Mouse (Mus musculus) midbrain, embryonic 10.5 days (tissue): ENCODE measurements around the gene Gm10722. TPM values are rescaled to one million over a fixed set of nuclear protein-coding genes. Genes with fewer than 3 reads are reported as not detected.
"Not testable (repeated sequence)": the region's sequence is repeated elsewhere in the genome, so short reads cannot be mapped to it uniquely, and the experiment has no call there.

ENCODE experiments used
- DNase-seq: peaks from one replicate; pipeline ENCODE4 v3.0.0-alpha.2; 2017; ENCODE audit warnings: low spot score
- H3K27ac ChIP-seq: fragments of 300-500 bp; sonication (generic); replicated peaks from 2 replicates; pipeline ENCODE4 v1.5.1; 2016; ENCODE audit warnings: mild to moderate bottlenecking
- H3K27me3 ChIP-seq: fragments of 300-500 bp; sonication (generic); 2 replicates; pipeline ENCODE4 v1.6.1; 2016; ENCODE audit warnings: low read depth, mild to moderate bottlenecking; ENCODE audit not compliant: poor library complexity, severe bottlenecking
- H3K36me3 ChIP-seq: fragments of 300-500 bp; sonication (generic); 2 replicates; pipeline ENCODE4 v1.6.1; 2016; ENCODE audit warnings: mild to moderate bottlenecking, moderate library complexity
- H3K4me1 ChIP-seq: fragments of 300-500 bp; sonication (generic); 2 replicates; pipeline ENCODE4 v1.6.1; 2016
- H3K4me3 ChIP-seq: fragments of 300-500 bp; sonication (generic); 2 replicates; pipeline ENCODE4 v1.5.1; 2016; ENCODE audit warnings: mild to moderate bottlenecking, moderate library complexity
- H3K9me3 ChIP-seq: fragments of 300-500 bp; sonication (generic); replicated peaks from 2 replicates; pipeline ENCODE4 v1.6.1; 2016; ENCODE audit warnings: mild to moderate bottlenecking
- WGBS: fragments of 180-500 bp; shearing (Covaris S2); methylation state at CpG from one replicate; pipeline ENCODE4 v1.1.7; 2016; 5-methylcytosine and 5-hydroxymethylcytosine counted together
- microRNA-seq: library from miRNA; unstranded; fragments of <30 nt; microRNA quantifications from one replicate; pipeline ENCODE4, GENCODE M21; 2017
- polyA plus RNA-seq: library from polyadenylated mRNA; unstranded; fragments of >200 nt; fragmentation: Nextera tagmentation; extraction: Ambion mirVana; gene quantifications from 2 replicates; pipeline ENCODE4 v1.2.1, GENCODE M21; 2016

Gene Gm10722
- polyA plus RNA-seq, 1 experiment from 2014 or later = not detected

GRCm38 (mm10) chr9:3030677-3031318, 30.1 kb downstream of the Gm10722 start:
- not testable (repeated sequence) for H3K36me3 ChIP-seq, H3K4me1 ChIP-seq, H3K4me3 ChIP-seq, H3K9me3 ChIP-seq, H3K27me3 ChIP-seq, H3K27ac ChIP-seq
- 60% methylated on average over 2 of the region's 10 CpGs for WGBS
- peak; percentile 95 for DNase-seq

- H3K9me3 ChIP-seq, DNase-seq, H3K27ac ChIP-seq, H3K27me3 ChIP-seq, H3K4me1 ChIP-seq, H3K36me3 ChIP-seq, H3K4me3 ChIP-seq: not testable (repeated sequence)
- WGBS = 87% methylated on average over 1 of the region's 8 CpGs
Observed at GRCm38 (mm10) chr9:3034299-3034698, 33.6 kb downstream of the Gm10722 start, which contains the start of gene Gm17535. Gene Gm17535 (plus strand): TSS chr9:3034599.

- not testable (repeated sequence) for H3K4me1 ChIP-seq, H3K36me3 ChIP-seq, DNase-seq, H3K4me3 ChIP-seq, H3K27ac ChIP-seq, H3K27me3 ChIP-seq, H3K9me3 ChIP-seq
- WGBS = 84% methylated on average over 8 of the region's 8 CpGs
Observed at GRCm38 (mm10) chr9:3036577-3036976, 35.9 kb downstream of the Gm10722 start, which contains the start of gene Gm10715. Gene Gm10715 (plus strand): TSS chr9:3036877.

- not testable (repeated sequence) for H3K4me1 ChIP-seq, DNase-seq, H3K4me3 ChIP-seq, H3K27ac ChIP-seq, H3K36me3 ChIP-seq, H3K27me3 ChIP-seq
- WGBS = 60% methylated on average over 4 of the region's 4 CpGs
- peaks cover 19% of the 10 kb centered on the region for H3K9me3 ChIP-seq
Observed at GRCm38 (mm10) chr9:3038161-3038560, 37.4 kb downstream of the Gm10722 start.

Small RNA genes within 50 kb of the gene (microRNA-seq; reads per million reads assigned to microRNA genes)
- gene Mir101c = not detected

Other genes with a start within 250 kb of the Gm10722 start
- not detected in 2 replicates for gene Gm11168, start 2.4 kb downstream of the Gm10722 start, polyA plus RNA-seq
- not detected in 2 replicates for gene Gm10721, start 12.2 kb downstream of the Gm10722 start, polyA plus RNA-seq
- gene Gm10720, start 14.7 kb downstream of the Gm10722 start, polyA plus RNA-seq = not detected in 2 replicates
- not detected in 2 replicates for gene Gm10719, start 16.5 kb downstream of the Gm10722 start, polyA plus RNA-seq
- gene Gm10718, start 22.6 kb downstream of the Gm10722 start, polyA plus RNA-seq = not detected in 2 replicates
- 0.40 TPM in 1 of 2 replicates, not detected in the other for gene Gm10717, start 24.5 kb downstream of the Gm10722 start, polyA plus RNA-seq
- not detected in 2 replicates for gene Gm17535, start 33.7 kb downstream of the Gm10722 start, polyA plus RNA-seq
- gene Gm10715, start 36.0 kb downstream of the Gm10722 start, polyA plus RNA-seq = not detected in 2 replicates